Comparison of ENCODE assay signal across 10 mouse cellular contexts in the genomic region with DNA sequence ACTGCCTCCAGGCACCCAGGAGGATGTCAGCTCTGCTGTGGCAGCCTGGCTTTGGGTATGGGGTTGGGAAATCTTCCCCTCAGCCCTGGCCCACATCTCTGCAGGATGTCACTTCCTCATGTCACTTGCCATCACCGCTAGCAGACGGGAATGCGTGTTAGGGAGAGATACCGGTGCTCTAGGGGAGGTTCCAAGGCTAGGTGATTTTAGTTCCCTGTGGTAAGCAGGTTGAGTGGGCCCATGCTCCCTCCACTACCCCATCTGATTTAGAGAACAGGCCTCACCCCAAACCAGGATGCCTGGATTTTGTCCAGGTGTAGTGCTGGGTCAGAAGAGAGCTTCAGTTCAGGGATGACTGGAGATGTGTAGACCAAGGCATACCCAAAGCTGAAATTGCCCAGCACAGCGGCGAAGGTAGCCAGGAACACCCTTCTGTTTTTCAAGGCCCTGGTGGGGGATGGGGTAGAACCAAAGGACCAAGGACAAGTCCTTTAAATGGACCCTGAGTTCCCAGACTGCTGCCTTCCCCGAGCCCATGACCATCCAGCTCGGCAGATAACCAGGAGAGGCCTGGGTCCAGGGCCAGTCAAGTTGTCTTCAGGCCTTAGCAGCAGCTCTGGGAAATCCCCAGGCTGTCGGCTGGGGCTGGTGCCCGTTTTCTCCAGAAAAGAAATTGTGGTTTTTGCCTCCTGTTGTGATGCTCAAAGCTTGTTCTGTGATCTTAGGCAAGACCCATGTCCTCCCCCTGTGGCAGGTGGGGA. TPM values are rescaled to one million over a fixed set of nuclear protein-coding genes. Genes with fewer than 3 reads are reported as not detected.
DNase-seq lines count a peak whose midpoint lies in the region; ATAC-seq lines count a peak whose summit lies in the region.
"Had no signal": no experiment of that assay in that cellular context is flagged by ENCODE, and none has a peak within 500 bp of the region (broad histone marks: within the 10 kb centered on the region; RNA-seq: fewer than 3 reads in every experiment).

No protein-coding gene starts in this region.

- peak overlapping the region; percentile 60 for H3K4me2 ChIP-seq in kidney, embryonic 16.5 days (replicated peaks; ENCODE audit: low read depth, low read length)
- H3K4me2 ChIP-seq in embryonic facial prominence, embryonic 12.5 days (replicated peaks) = peak overlapping the region; percentile 53
- H3K4me2 ChIP-seq in intestine, embryonic 16.5 days (ENCODE audit: low read depth, low read length) = no peak overlapping the region
- peak overlapping the region; percentile 57 for H3K4me2 ChIP-seq in neural tube, embryonic 12.5 days (replicated peaks)

- H3K27ac ChIP-seq in kidney, embryonic 16.5 days (ENCODE audit: low read length) = no peak overlapping the region
- H3K27ac ChIP-seq in embryonic facial prominence, embryonic 12.5 days = no peak overlapping the region
- no peak overlapping the region for H3K27ac ChIP-seq in intestine, embryonic 16.5 days (ENCODE audit: low read length)
- no peak overlapping the region for H3K27ac ChIP-seq in neural tube, embryonic 12.5 days

- 77% methylated on average over 10 of the region's 10 CpGs for WGBS in kidney, embryonic 16.5 days
- 78% methylated on average over 10 of the region's 10 CpGs for WGBS in embryonic facial prominence, embryonic 12.5 days
- 72% methylated on average over 10 of the region's 10 CpGs for WGBS in intestine, embryonic 16.5 days
- 75% methylated on average over 10 of the region's 10 CpGs for WGBS in neural tube, embryonic 12.5 days

- no peak for DNase-seq in kidney, postnatal 25 days
- no peak for DNase-seq in embryo, embryonic 10 days (ENCODE audit: low spot score)
- no peak for DNase-seq in testis, postnatal 14 days (ENCODE audit: low spot score)
- no peak for DNase-seq in urinary bladder, adult 18-20 months (ENCODE audit: low spot score in 2 of 2)

- H3K9ac ChIP-seq in kidney, embryonic 16.5 days (replicated peaks; ENCODE audit: low read length) = no peak overlapping the region
- no peak overlapping the region for H3K9ac ChIP-seq in embryonic facial prominence, embryonic 12.5 days
- no peak overlapping the region for H3K9ac ChIP-seq in intestine, embryonic 16.5 days (ENCODE audit: low read depth, low read length)
- H3K9ac ChIP-seq in neural tube, embryonic 12.5 days = no peak overlapping the region; the same call in 1 of the 2 replicates

- H3K9me3 ChIP-seq in kidney, embryonic 16.5 days (ENCODE audit: low read length) = no peaks in the 10 kb centered on the region
- H3K9me3 ChIP-seq in embryonic facial prominence, embryonic 12.5 days = no peaks in the 10 kb centered on the region
- H3K9me3 ChIP-seq in intestine, embryonic 16.5 days (ENCODE audit: control insufficient read depth, low read length) = no peaks in the 10 kb centered on the region
- no peaks in the 10 kb centered on the region for H3K9me3 ChIP-seq in neural tube, embryonic 12.5 days

- H3K4me1 ChIP-seq in kidney, embryonic 16.5 days (ENCODE audit: insufficient read depth, low read length) = no peaks in the 10 kb centered on the region
- H3K4me1 ChIP-seq in embryonic facial prominence, embryonic 12.5 days = peaks cover 8% of the 10 kb centered on the region
- peaks cover 4% of the 10 kb centered on the region; the same call in 1 of the 2 replicates for H3K4me1 ChIP-seq in intestine, embryonic 16.5 days (ENCODE audit: control insufficient read depth, insufficient read depth, low read length)
- H3K4me1 ChIP-seq in neural tube, embryonic 12.5 days = peaks cover 12% of the 10 kb centered on the region; the same call in 1 of the 2 replicates

- no peak for ATAC-seq in kidney, embryonic 16.5 days (ENCODE audit: low FRiP score, low TSS enrichment)
- no peak for ATAC-seq in embryonic facial prominence, embryonic 12.5 days (ENCODE audit: insufficient number of reproducible peaks, insufficient read depth, low FRiP score, low TSS enrichment)
- ATAC-seq in intestine, embryonic 16.5 days = no peak
- ATAC-seq in neural tube, embryonic 12.5 days (ENCODE audit: low FRiP score, low read depth) = no peak

- H3K27me3 ChIP-seq in kidney, embryonic 16.5 days (ENCODE audit: insufficient read depth, low read length) = no peaks in the 10 kb centered on the region
- H3K27me3 ChIP-seq in embryonic facial prominence, embryonic 12.5 days = peaks cover 6% of the 10 kb centered on the region; the same call in 1 of the 2 replicates
- H3K27me3 ChIP-seq in intestine, embryonic 16.5 days (replicated peaks; ENCODE audit: control insufficient read depth, insufficient read depth, low read length) = no peaks in the 10 kb centered on the region; the same call in 1 of the 2 replicates
- H3K27me3 ChIP-seq in neural tube, embryonic 12.5 days (replicated peaks) = no peaks in the 10 kb centered on the region

- no peaks in the 10 kb centered on the region for H3K36me3 ChIP-seq in kidney, embryonic 16.5 days (ENCODE audit: insufficient read depth, low read length)
- H3K36me3 ChIP-seq in embryonic facial prominence, embryonic 12.5 days = no peaks in the 10 kb centered on the region
- H3K36me3 ChIP-seq in intestine, embryonic 16.5 days (ENCODE audit: control insufficient read depth, insufficient read depth, low read length) = no peaks in the 10 kb centered on the region
- no peaks in the 10 kb centered on the region for H3K36me3 ChIP-seq in neural tube, embryonic 12.5 days

- no peak overlapping the region; the same call in 1 of the 2 replicates for H3K4me3 ChIP-seq in kidney, embryonic 16.5 days (ENCODE audit: low read length)
- H3K4me3 ChIP-seq in embryonic facial prominence, embryonic 12.5 days = no peak overlapping the region
- peak overlapping the region; percentile 36; the same call in 1 of the 2 replicates for H3K4me3 ChIP-seq in intestine, embryonic 16.5 days (ENCODE audit: low read length)
- H3K4me3 ChIP-seq in neural tube, embryonic 12.5 days = peak overlapping the region; percentile 30

RNA-seq across cellular contexts. Expression of a gene that starts 0.8 kb away (rescaled TPM):
- 0.33 and 0.84 TPM in 2 replicates for polyA plus RNA-seq in kidney, embryonic 16.5 days (2015; fragmentation: Nextera tagmentation; extraction: Ambion mirVana)
- polyA plus RNA-seq in embryonic facial prominence, embryonic 12.5 days (2016; fragmentation: Nextera tagmentation; extraction: Ambion mirVana) = 1.0 and 1.9 TPM in 2 replicates
- polyA plus RNA-seq in intestine, embryonic 16.5 days (2015; fragmentation: Nextera tagmentation; extraction: Ambion mirVana) = 0.84 and 1.0 TPM in 2 replicates
- polyA plus RNA-seq in neural tube, embryonic 12.5 days (2016; fragmentation: Nextera tagmentation; extraction: Ambion mirVana) = 6.1 and 7.9 TPM in 2 replicates

RNA-seq across cellular contexts. Expression of a gene that starts 17.3 kb away (rescaled TPM):
- 70.2 and 70.3 TPM in 2 replicates for polyA plus RNA-seq in kidney, embryonic 16.5 days (2015; fragmentation: Nextera tagmentation; extraction: Ambion mirVana)
- 94.1 and 96.9 TPM in 2 replicates for polyA plus RNA-seq in embryonic facial prominence, embryonic 12.5 days (2016; fragmentation: Nextera tagmentation; extraction: Ambion mirVana)
- 52.9 and 54.3 TPM in 2 replicates for polyA plus RNA-seq in intestine, embryonic 16.5 days (2015; fragmentation: Nextera tagmentation; extraction: Ambion mirVana)
- 124 and 130 TPM in 2 replicates for polyA plus RNA-seq in neural tube, embryonic 12.5 days (2016; fragmentation: Nextera tagmentation; extraction: Ambion mirVana)

RNA-seq across cellular contexts. Expression of a gene that starts 44.9 kb away (rescaled TPM):
- 1.5 and 1.6 TPM in 2 replicates for polyA plus RNA-seq in kidney, embryonic 16.5 days (2015; fragmentation: Nextera tagmentation; extraction: Ambion mirVana)
- 8.7 and 12.1 TPM in 2 replicates for polyA plus RNA-seq in embryonic facial prominence, embryonic 12.5 days (2016; fragmentation: Nextera tagmentation; extraction: Ambion mirVana)
- 0.12 and 0.22 TPM in 2 replicates for polyA plus RNA-seq in intestine, embryonic 16.5 days (2015; fragmentation: Nextera tagmentation; extraction: Ambion mirVana)
- polyA plus RNA-seq in neural tube, embryonic 12.5 days (2016; fragmentation: Nextera tagmentation; extraction: Ambion mirVana) = 6.4 and 7.0 TPM in 2 replicates
- polyA plus RNA-seq: CD4-positive, CD25-positive, alpha-beta regulatory T cell, adult 4 months had no signal

RNA-seq across cellular contexts. Expression of a gene that starts 52.1 kb away (rescaled TPM):
- polyA plus RNA-seq in kidney, embryonic 16.5 days (2015; fragmentation: Nextera tagmentation; extraction: Ambion mirVana) = 1.6 and 2.0 TPM in 2 replicates
- polyA plus RNA-seq in embryonic facial prominence, embryonic 12.5 days (2016; fragmentation: Nextera tagmentation; extraction: Ambion mirVana) = 4.4 and 6.9 TPM in 2 replicates
- polyA plus RNA-seq in intestine, embryonic 16.5 days (2015; fragmentation: Nextera tagmentation; extraction: Ambion mirVana) = 1.7 and 2.1 TPM in 2 replicates
- 6.4 and 9.3 TPM in 2 replicates for polyA plus RNA-seq in neural tube, embryonic 12.5 days (2016; fragmentation: Nextera tagmentation; extraction: Ambion mirVana)

RNA-seq across cellular contexts. Expression of a gene that starts 53.8 kb away (rescaled TPM):
- not detected in 2 replicates for polyA plus RNA-seq in kidney, embryonic 16.5 days (2015; fragmentation: Nextera tagmentation; extraction: Ambion mirVana)
- not detected in 2 replicates for polyA plus RNA-seq in embryonic facial prominence, embryonic 12.5 days (2016; fragmentation: Nextera tagmentation; extraction: Ambion mirVana)
- 0.33 and 0.34 TPM in 2 replicates for polyA plus RNA-seq in intestine, embryonic 16.5 days (2015; fragmentation: Nextera tagmentation; extraction: Ambion mirVana)
- polyA plus RNA-seq in neural tube, embryonic 12.5 days (2016; fragmentation: Nextera tagmentation; extraction: Ambion mirVana) = not detected in 2 replicates
- polyA plus RNA-seq: CD4-positive, CD25-positive, alpha-beta regulatory T cell, adult 4 months; heart, embryonic 14.5 days had no signal

Comparison
In these comparisons a context has a peak if more than half of its experiments do, and no peak if none do; other contexts are left out.
1. H3K4me3 ChIP-seq: peak in intestine, embryonic 16.5 days (single experiment) and neural tube, embryonic 12.5 days (single experiment); none in kidney, embryonic 16.5 days (single experiment) and embryonic facial prominence, embryonic 12.5 days (single experiment).